Mouse (Mus musculus): ENCODE data around the gene Erich3.

Gene Erich3

GRCm38 (mm10) chr3:154673326-154673725, 9.7 kb downstream of the Erich3 start:
- DNase-seq (ENCODE audit: low spot score), result no peak

GRCm38 (mm10) chr3:154682570-154682969, 18.9 kb downstream of the Erich3 start:
- DNase-seq (ENCODE audit: low spot score), result no peak

- DNase-seq (ENCODE audit: low spot score), result no peak
These were observed 20.0 kb downstream of the Erich3 start for GRCm38 (mm10) chr3:154683667-154684066.

GRCm38 (mm10) chr3:154690260-154690659, 26.6 kb downstream of the Erich3 start:
- DNase-seq (ENCODE audit: low spot score), result no peak

GRCm38 (mm10) chr3:154691897-154692571, 28.4 kb downstream of the Erich3 start:
- peak; percentile 69 for DNase-seq (ENCODE audit: low spot score)

GRCm38 (mm10) chr3:154692572-154692922, 28.9 kb downstream of the Erich3 start:
- no peak for DNase-seq (ENCODE audit: low spot score)

- DNase-seq (ENCODE audit: low spot score), result no peak
These were observed 30.2 kb downstream of the Erich3 start for GRCm38 (mm10) chr3:154693902-154694301.

- DNase-seq (ENCODE audit: low spot score), result no peak
These were observed 33.0 kb downstream of the Erich3 start for GRCm38 (mm10) chr3:154696611-154697010.

GRCm38 (mm10) chr3:154698907-154699306, 35.2 kb downstream of the Erich3 start:
- DNase-seq (ENCODE audit: low spot score), result no peak

- DNase-seq (ENCODE audit: low spot score), result no peak
These were observed 36.6 kb downstream of the Erich3 start for GRCm38 (mm10) chr3:154700296-154700695.

- no peak for DNase-seq (ENCODE audit: low spot score)
These were observed 37.1 kb downstream of the Erich3 start for GRCm38 (mm10) chr3:154700735-154701134.

GRCm38 (mm10) chr3:154704755-154705154, 41.1 kb downstream of the Erich3 start:
- DNase-seq (ENCODE audit: low spot score), result no peak

GRCm38 (mm10) chr3:154708150-154708549, 44.5 kb downstream of the Erich3 start:
- DNase-seq (ENCODE audit: low spot score), result no peak

- DNase-seq (ENCODE audit: low spot score), result peak; percentile 78
These were observed 59.5 kb downstream of the Erich3 start for GRCm38 (mm10) chr3:154723198-154723597.

- no peak for DNase-seq (ENCODE audit: low spot score)
These were observed 67.8 kb downstream of the Erich3 start for GRCm38 (mm10) chr3:154731431-154731830.

GRCm38 (mm10) chr3:154741496-154741895, 77.8 kb downstream of the Erich3 start:
- DNase-seq (ENCODE audit: low spot score), result no peak

- no peak for DNase-seq (ENCODE audit: low spot score)
These were observed 79.3 kb downstream of the Erich3 start for GRCm38 (mm10) chr3:154742927-154743326.

GRCm38 (mm10) chr3:154744317-154744716, 80.7 kb downstream of the Erich3 start:
- DNase-seq (ENCODE audit: low spot score), result no peak

- no peak for DNase-seq (ENCODE audit: low spot score)
These were observed 90.8 kb downstream of the Erich3 start for GRCm38 (mm10) chr3:154754505-154754904.

- DNase-seq (ENCODE audit: low spot score), result no peak
These were observed 91.6 kb downstream of the Erich3 start for GRCm38 (mm10) chr3:154755225-154755624.

- DNase-seq (ENCODE audit: low spot score), result no peak
These were observed 94.4 kb downstream of the Erich3 start for GRCm38 (mm10) chr3:154758089-154758488.

- no peak for DNase-seq (ENCODE audit: low spot score)
These were observed 97.4 kb downstream of the Erich3 start for GRCm38 (mm10) chr3:154761108-154761507.

- DNase-seq (ENCODE audit: low spot score), result no peak
These were observed 99.7 kb downstream of the Erich3 start for GRCm38 (mm10) chr3:154763374-154763773.

GRCm38 (mm10) chr3:154764115-154764514, 100.5 kb downstream of the Erich3 start:
- no peak for DNase-seq (ENCODE audit: low spot score)

All from lung, postnatal 25 days (tissue).